ENCODE assay signal across 2 mouse cellular contexts in the genomic region with DNA sequence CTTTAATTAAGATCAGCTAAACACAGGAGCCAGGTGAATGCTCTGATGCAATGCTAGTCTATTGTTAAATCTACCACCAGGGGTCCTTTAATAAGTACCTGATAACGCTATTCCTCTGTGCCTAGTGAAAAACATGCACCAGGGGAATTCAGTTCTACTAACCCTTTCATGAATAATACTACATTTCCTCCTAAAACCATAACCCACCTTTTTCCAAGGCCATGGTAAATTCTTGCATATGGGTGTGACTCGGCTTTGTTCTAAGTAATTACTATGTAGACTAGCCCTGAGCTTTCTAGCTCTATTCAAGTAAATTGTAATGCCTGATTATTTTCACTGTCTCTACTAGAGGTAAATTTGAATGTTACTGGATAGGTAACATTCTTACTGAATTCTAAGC. TPM values are rescaled to one million over a fixed set of nuclear protein-coding genes. Genes with fewer than 3 reads are reported as not detected.
"Had no signal": no experiment of that assay in that cellular context is flagged by ENCODE, and none has a peak within 500 bp of the region (broad histone marks: within the 10 kb centered on the region; RNA-seq: fewer than 3 reads in every experiment).

No protein-coding gene starts in this region.

RNA-seq across cellular contexts. Expression of gene Pclo, which starts 20.3 kb away (rescaled TPM):
- total RNA-seq: common myeloid progenitor, adult 5-6 weeks; granulocyte monocyte progenitor cell, adult 5-6 weeks had no signal
